Mouse (Mus musculus): ENCODE data around the gene Shc2. TPM values are rescaled to one million over a fixed set of nuclear protein-coding genes. Genes with fewer than 3 reads are reported as not detected.

Gene Shc2
- polyA plus RNA-seq (2016; fragmentation: Nextera tagmentation; extraction: Ambion mirVana): 26.2 and 27.2 TPM in 2 replicates

GRCm38 (mm10) chr10:79637128-79638110 is at the start of gene Shc2:
Shc2 (minus strand) TSS chr10:79637918.
- Histone ChIP-seq H3K27ac (peak within 1 kb of the TSS; percentile 77), H3K4me3 (peak within 1 kb of the TSS; percentile 88), H3K27me3 (peaks cover 7% of the 10 kb centered on the region; the same call in 1 of the 2 replicates), H3K9me3 (no peaks in the 10 kb centered on the region), H3K4me1 (peaks cover 21% of the 10 kb centered on the region), H3K9ac (peak within 1 kb of the TSS; percentile 75), H3K4me2 (replicated peaks) (peak within 1 kb of the TSS; percentile 88), H3K36me3 (no peaks in the 10 kb centered on the region)
- ATAC-seq (ENCODE audit: insufficient number of reproducible peaks, insufficient read depth, low FRiP score, low TSS enrichment): peak; percentile 87
- under 1% methylated on average over 115 of the region's 116 CpGs for WGBS

GRCm38 (mm10) chr10:79687513-79687912 is 49.8 kb upstream of the Shc2 start:
- 98% methylated on average over 6 of the region's 6 CpGs for WGBS
- no peak overlapping the region for H3K27ac ChIP-seq
- H3K36me3 ChIP-seq: peaks cover 53% of the 10 kb centered on the region
- peaks cover 10% of the 10 kb centered on the region for H3K4me1 ChIP-seq
- H3K4me2 ChIP-seq (replicated peaks): no peak overlapping the region
- H3K9ac ChIP-seq: no peak overlapping the region
- no peak overlapping the region for H3K4me3 ChIP-seq
- peaks cover 5% of the 10 kb centered on the region for H3K9me3 ChIP-seq
- ATAC-seq (ENCODE audit: insufficient number of reproducible peaks, insufficient read depth, low FRiP score, low TSS enrichment): no peak
- no peaks in the 10 kb centered on the region for H3K27me3 ChIP-seq

- no peak for ATAC-seq (ENCODE audit: insufficient number of reproducible peaks, insufficient read depth, low FRiP score, low TSS enrichment)
- peaks cover 53% of the 10 kb centered on the region for H3K36me3 ChIP-seq
- no peaks in the 10 kb centered on the region for H3K27me3 ChIP-seq
- H3K9me3 ChIP-seq: no peaks in the 10 kb centered on the region
- peaks cover 10% of the 10 kb centered on the region for H3K4me1 ChIP-seq
- no peak overlapping the region for H3K4me2 ChIP-seq (replicated peaks)
- 85% methylated on average over 1 of the region's 1 CpGs for WGBS
- H3K4me3 ChIP-seq: no peak overlapping the region
- no peak overlapping the region for H3K27ac ChIP-seq
- no peak overlapping the region for H3K9ac ChIP-seq
Observed at GRCm38 (mm10) chr10:79686691-79687090, 49.0 kb upstream of the Shc2 start.

GRCm38 (mm10) chr10:79686219-79686618 is 48.5 kb upstream of the Shc2 start:
- H3K27ac ChIP-seq: no peak overlapping the region
- no peaks in the 10 kb centered on the region for H3K27me3 ChIP-seq
- ATAC-seq (ENCODE audit: insufficient number of reproducible peaks, insufficient read depth, low FRiP score, low TSS enrichment): no peak
- WGBS: 86% methylated on average over 2 of the region's 2 CpGs
- H3K4me2 ChIP-seq (replicated peaks): no peak overlapping the region
- H3K36me3 ChIP-seq: peaks cover 53% of the 10 kb centered on the region
- H3K9ac ChIP-seq: no peak overlapping the region
- H3K4me1 ChIP-seq: peaks cover 11% of the 10 kb centered on the region
- no peak overlapping the region for H3K4me3 ChIP-seq
- H3K9me3 ChIP-seq: no peaks in the 10 kb centered on the region

- H3K9ac ChIP-seq: no peak overlapping the region
- WGBS: 95% methylated on average over 25 of the region's 25 CpGs
- no peak overlapping the region for H3K27ac ChIP-seq
- peaks cover 53% of the 10 kb centered on the region for H3K36me3 ChIP-seq
- H3K9me3 ChIP-seq: no peaks in the 10 kb centered on the region
- H3K4me3 ChIP-seq: no peak overlapping the region
- no peaks in the 10 kb centered on the region for H3K27me3 ChIP-seq
- no peak overlapping the region for H3K4me2 ChIP-seq (replicated peaks)
- ATAC-seq (ENCODE audit: insufficient number of reproducible peaks, insufficient read depth, low FRiP score, low TSS enrichment): no peak
- peaks cover 15% of the 10 kb centered on the region for H3K4me1 ChIP-seq
Observed at GRCm38 (mm10) chr10:79684770-79685600, 47.3 kb upstream of the Shc2 start.

- Histone ChIP-seq H3K36me3 (peaks cover 49% of the 10 kb centered on the region), H3K4me2 (replicated peaks) (peak overlapping the region; percentile 98), H3K4me1 (peaks cover 15% of the 10 kb centered on the region), H3K9ac (peak overlapping the region; percentile 87), H3K27me3 (no peaks in the 10 kb centered on the region), H3K9me3 (no peaks in the 10 kb centered on the region), H3K4me3 (peak overlapping the region; percentile 84), H3K27ac (no peak overlapping the region)
- no peak for ATAC-seq (ENCODE audit: insufficient number of reproducible peaks, insufficient read depth, low FRiP score, low TSS enrichment)
- 85% methylated on average over 6 of the region's 6 CpGs for whole genome bisulfite sequencing
Observed at GRCm38 (mm10) chr10:79683726-79684640, 46.3 kb upstream of the Shc2 start.

- H3K36me3 ChIP-seq: peaks cover 40% of the 10 kb centered on the region
- H3K9me3 ChIP-seq: no peaks in the 10 kb centered on the region
- H3K4me1 ChIP-seq: peaks cover 15% of the 10 kb centered on the region
- peak overlapping the region; percentile 87 for H3K9ac ChIP-seq
- WGBS: 4% methylated on average over 10 of the region's 10 CpGs
- H3K27me3 ChIP-seq: no peaks in the 10 kb centered on the region
- H3K4me2 ChIP-seq (replicated peaks): peak overlapping the region; percentile 98
- 0 out of 2 replicates have a peak overlapping the region, but pooled peaks have one; percentile 74 for H3K27ac ChIP-seq
- ATAC-seq (ENCODE audit: insufficient number of reproducible peaks, insufficient read depth, low FRiP score, low TSS enrichment): no peak
- H3K4me3 ChIP-seq: peak overlapping the region; percentile 84
Observed at GRCm38 (mm10) chr10:79682916-79683582, 45.3 kb upstream of the Shc2 start.

GRCm38 (mm10) chr10:79682551-79682915 is 44.8 kb upstream of the Shc2 start:
- Histone ChIP-seq H3K36me3 (peaks cover 35% of the 10 kb centered on the region), H3K27ac (peak overlapping the region; percentile 74; the same call in 1 of the 2 replicates), H3K9me3 (no peaks in the 10 kb centered on the region), H3K27me3 (no peaks in the 10 kb centered on the region), H3K4me3 (peak overlapping the region; percentile 84), H3K9ac (peak overlapping the region; percentile 87), H3K4me1 (peaks cover 15% of the 10 kb centered on the region), H3K4me2 (replicated peaks) (peak overlapping the region; percentile 98)
- WGBS: under 1% methylated on average over 10 of the region's 10 CpGs
- 0 out of 2 replicates have a peak, but pooled peaks have one; percentile 1 for ATAC-seq (ENCODE audit: insufficient number of reproducible peaks, insufficient read depth, low FRiP score, low TSS enrichment)

GRCm38 (mm10) chr10:79681591-79682245 is 44.0 kb upstream of the Shc2 start, which contains the start of gene Cdc34:
Cdc34 (plus strand) TSS chr10:79682195.
- H3K4me3 ChIP-seq: peak within 1 kb of the TSS; percentile 84
- H3K27me3 ChIP-seq: no peaks in the 10 kb centered on the region
- peak; percentile 92 for ATAC-seq (ENCODE audit: insufficient number of reproducible peaks, insufficient read depth, low FRiP score, low TSS enrichment)
- under 1% methylated on average over 66 of the region's 84 CpGs for WGBS
- peak within 1 kb of the TSS; percentile 80 for H3K27ac ChIP-seq
- H3K9me3 ChIP-seq: no peaks in the 10 kb centered on the region
- H3K9ac ChIP-seq: peak within 1 kb of the TSS; percentile 87
- peak within 1 kb of the TSS; percentile 98 for H3K4me2 ChIP-seq (replicated peaks)
- H3K36me3 ChIP-seq: peaks cover 27% of the 10 kb centered on the region
- H3K4me1 ChIP-seq: peaks cover 15% of the 10 kb centered on the region
